Mouse (Mus musculus) CD4-positive, CD25-positive, alpha-beta regulatory T cell, adult 4 months (primary cell): ENCODE data around the gene Use1. TPM values are rescaled to one million over a fixed set of nuclear protein-coding genes. Genes with fewer than 3 reads are reported as not detected.

ENCODE experiments used
- ATAC-seq: one replicate; pipeline ENCODE4 v1.8.0; 2017
- polyA plus RNA-seq, 2 experiments: library from polyadenylated mRNA; unstranded; fragments of 100-300 nt; shearing (Covaris generic); gene quantifications; one replicate each; pipeline ENCODE4 v1.2.1; 2017

Gene Use1
- polyA plus RNA-seq, 2 experiments from 2014 or later: 292 to 321 TPM

GRCm38 (mm10) chr8:71379008-71379407 lies 12.4 kb downstream of the Use1 start:
- no peak for ATAC-seq

- ATAC-seq: no peak
Observed at GRCm38 (mm10) chr8:71379512-71380075, 12.9 kb downstream of the Use1 start.

GRCm38 (mm10) chr8:71380178-71381171 lies 13.8 kb downstream of the Use1 start:
- no peak for ATAC-seq

- peak; percentile 12 for ATAC-seq
Observed at GRCm38 (mm10) chr8:71381421-71381970, 14.8 kb downstream of the Use1 start, which contains the start of gene Nr2f6. Nr2f6 (minus strand) TSS chr8:71381960.

- ATAC-seq: peak; percentile 75
Observed at GRCm38 (mm10) chr8:71381971-71382961, 15.6 kb downstream of the Use1 start.

- no peak for ATAC-seq
Observed at GRCm38 (mm10) chr8:71383396-71383795, 16.7 kb downstream of the Use1 start.

- no peak for ATAC-seq
Observed at GRCm38 (mm10) chr8:71383860-71384259, 17.2 kb downstream of the Use1 start.

GRCm38 (mm10) chr8:71385212-71385835 lies 18.7 kb downstream of the Use1 start:
- ATAC-seq: no peak

- ATAC-seq: no peak
Observed at GRCm38 (mm10) chr8:71388267-71388666, 21.6 kb downstream of the Use1 start.

GRCm38 (mm10) chr8:71391696-71392095 lies 25.0 kb downstream of the Use1 start:
- no peak for ATAC-seq

GRCm38 (mm10) chr8:71392391-71392790 lies 25.7 kb downstream of the Use1 start:
- no peak for ATAC-seq

- no peak for ATAC-seq
Observed at GRCm38 (mm10) chr8:71392871-71393270, 26.2 kb downstream of the Use1 start.

- ATAC-seq: no peak
Observed at GRCm38 (mm10) chr8:71394481-71394880, 27.8 kb downstream of the Use1 start.

- no peak for ATAC-seq
Observed at GRCm38 (mm10) chr8:71395071-71395470, 28.4 kb downstream of the Use1 start.

GRCm38 (mm10) chr8:71395629-71396028 lies 29.0 kb downstream of the Use1 start, which contains the start of gene Ushbp1:
Ushbp1 (minus strand) TSS chr8:71395802.
- no peak for ATAC-seq

GRCm38 (mm10) chr8:71396639-71397305 lies 30.1 kb downstream of the Use1 start, which contains the start of gene Babam1:
Babam1 (plus strand) TSS chr8:71396861.
- peak; percentile 100 for ATAC-seq

GRCm38 (mm10) chr8:71397701-71398100 lies 31.1 kb downstream of the Use1 start:
- no peak for ATAC-seq

- ATAC-seq: no peak
Observed at GRCm38 (mm10) chr8:71400826-71401225, 34.2 kb downstream of the Use1 start.

- no peak for ATAC-seq
Observed at GRCm38 (mm10) chr8:71401454-71401853, 34.8 kb downstream of the Use1 start.

- ATAC-seq: no peak
Observed at GRCm38 (mm10) chr8:71402446-71402964, 35.9 kb downstream of the Use1 start.
